Mouse (Mus musculus): ENCODE measurements around the gene Trim41. TPM values are rescaled to one million over a fixed set of nuclear protein-coding genes. Genes with fewer than 3 reads are reported as not detected.

Trim41 gene
- 3.3 and 3.7 TPM in 2 replicates for polyA plus RNA-seq (2014; fragmentation: Nextera tagmentation; extraction: Ambion mirVana)

GRCm38 (mm10) chr11:48816800-48817665 is at the start of gene Trim41:
Gene Trim41 (minus strand): TSS chr11:48817353.
- Histone ChIP-seq H3K36me3 (ENCODE audit: control insufficient read depth, insufficient read depth, low read length) (peaks cover 3% of the 10 kb centered on the region; the same call in 1 of the 2 replicates), H3K4me3 (ENCODE audit: low read depth, low read length) (peak within 1 kb of the TSS; percentile 92), H3K27ac (ENCODE audit: low read depth, low read length) (peak within 1 kb of the TSS; percentile 98), H3K9ac (ENCODE audit: low read depth, low read length) (peak within 1 kb of the TSS; percentile 93), H3K4me2 (peak within 1 kb of the TSS; percentile 81), H3K4me1 (ENCODE audit: control insufficient read depth, insufficient read depth, low read length) (peaks cover 16% of the 10 kb centered on the region), H3K9me3 (replicated peaks; ENCODE audit: control insufficient read depth, low read length) (no peaks in the 10 kb centered on the region), H3K27me3 (ENCODE audit: control insufficient read depth, insufficient read depth, low read length) (no peaks in the 10 kb centered on the region)
- peak; percentile 94 for ATAC-seq (replicated peaks; ENCODE audit: insufficient number of reproducible peaks, low FRiP score, low TSS enrichment)
- WGBS (ENCODE audit: insufficient replicate concordance) = under 1% methylated on average over 77 of the region's 77 CpGs

GRCm38 (mm10) chr11:48866481-48866880 is 49.3 kb upstream of the Trim41 start:
- no peak overlapping the region for H3K9ac ChIP-seq (ENCODE audit: low read depth, low read length)
- WGBS (ENCODE audit: insufficient replicate concordance) = 91% methylated on average over 9 of the region's 9 CpGs
- no peak overlapping the region for H3K27ac ChIP-seq (ENCODE audit: low read depth, low read length)
- H3K4me2 ChIP-seq = no peak overlapping the region
- no peaks in the 10 kb centered on the region for H3K9me3 ChIP-seq (replicated peaks; ENCODE audit: control insufficient read depth, low read length)
- no peak for ATAC-seq (replicated peaks; ENCODE audit: insufficient number of reproducible peaks, low FRiP score, low TSS enrichment)
- H3K36me3 ChIP-seq (ENCODE audit: control insufficient read depth, insufficient read depth, low read length) = 0 out of 2 replicates have a peak, but pooled peaks cover 2% of the 10 kb centered on the region
- no peak overlapping the region for H3K4me3 ChIP-seq (ENCODE audit: low read depth, low read length)
- peaks cover 11% of the 10 kb centered on the region for H3K4me1 ChIP-seq (ENCODE audit: control insufficient read depth, insufficient read depth, low read length)
- H3K27me3 ChIP-seq (ENCODE audit: control insufficient read depth, insufficient read depth, low read length) = no peaks in the 10 kb centered on the region

DNA sequence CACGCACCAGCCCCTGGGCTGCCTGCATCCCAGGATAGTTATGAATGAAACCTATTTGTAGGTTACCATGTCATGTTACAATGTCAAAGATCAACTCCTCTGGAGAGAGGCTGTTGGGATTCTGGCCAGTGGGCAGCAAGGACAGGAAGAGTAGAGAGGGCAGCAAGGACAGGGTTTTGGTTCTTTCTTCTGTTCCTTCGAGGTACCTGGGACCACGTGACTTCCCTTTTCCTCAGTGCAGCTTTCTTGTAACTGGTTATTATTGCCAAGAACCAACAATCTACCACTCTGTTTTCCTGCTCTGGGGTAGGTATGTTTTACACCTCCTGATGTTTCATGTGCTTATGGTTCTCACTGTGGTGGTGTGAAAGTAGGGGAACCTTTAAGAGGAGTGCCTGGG is 46.7 kb upstream of the Trim41 start:
- no peak overlapping the region for H3K9ac ChIP-seq (ENCODE audit: low read depth, low read length)
- 78% methylated on average over 3 of the region's 3 CpGs for WGBS (ENCODE audit: insufficient replicate concordance)
- H3K4me2 ChIP-seq = no peak overlapping the region

DNA sequence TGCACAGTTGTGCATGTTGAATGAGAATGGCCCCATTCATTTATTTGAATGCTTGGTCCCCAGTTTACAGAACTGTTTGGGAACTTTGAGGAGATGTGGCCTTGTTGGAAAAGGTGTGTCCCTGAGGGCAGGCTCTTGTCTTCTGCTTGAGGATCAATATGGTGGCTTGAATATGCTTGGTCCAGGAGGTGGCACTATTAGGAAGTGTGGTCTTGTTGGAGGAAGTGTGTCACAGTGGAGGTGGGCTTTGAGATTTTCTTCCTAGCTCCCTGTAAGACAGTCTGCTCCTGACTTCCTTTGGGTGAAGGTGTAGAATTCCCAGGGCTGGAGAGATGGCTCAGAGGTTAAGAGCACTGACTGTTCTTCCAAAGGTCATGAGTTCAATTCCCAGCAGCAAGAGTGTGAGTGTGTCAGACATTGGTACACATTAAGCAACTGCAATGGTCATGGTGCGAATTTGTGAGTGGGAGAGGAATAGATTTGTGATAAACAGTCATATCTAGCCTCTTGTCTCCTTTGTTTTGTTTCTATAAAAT is 45.7 kb upstream of the Trim41 start:
- 79% methylated on average over 1 of the region's 1 CpGs for WGBS (ENCODE audit: insufficient replicate concordance)
- no peaks in the 10 kb centered on the region for H3K27me3 ChIP-seq (ENCODE audit: control insufficient read depth, insufficient read depth, low read length)
- H3K4me3 ChIP-seq (ENCODE audit: low read depth, low read length) = no peak overlapping the region
- no peaks in the 10 kb centered on the region for H3K9me3 ChIP-seq (replicated peaks; ENCODE audit: control insufficient read depth, low read length)
- H3K4me2 ChIP-seq = no peak overlapping the region
- no peak overlapping the region for H3K9ac ChIP-seq (ENCODE audit: low read depth, low read length)
- H3K36me3 ChIP-seq (ENCODE audit: control insufficient read depth, insufficient read depth, low read length) = 0 out of 2 replicates have a peak, but pooled peaks cover 2% of the 10 kb centered on the region
- no peaks in the 10 kb centered on the region for H3K4me1 ChIP-seq (ENCODE audit: control insufficient read depth, insufficient read depth, low read length)
- no peak overlapping the region for H3K27ac ChIP-seq (ENCODE audit: low read depth, low read length)
- no peak for ATAC-seq (replicated peaks; ENCODE audit: insufficient number of reproducible peaks, low FRiP score, low TSS enrichment)

More for the DNA sequence above, 46.7 kb upstream of the Trim41 start:
- Histone ChIP-seq H3K4me3 (ENCODE audit: low read depth, low read length) (no peak overlapping the region), H3K4me1 (ENCODE audit: control insufficient read depth, insufficient read depth, low read length) (peaks cover under 1% of the 10 kb centered on the region), H3K36me3 (ENCODE audit: control insufficient read depth, insufficient read depth, low read length) (0 out of 2 replicates have a peak, but pooled peaks cover 2% of the 10 kb centered on the region), H3K27me3 (ENCODE audit: control insufficient read depth, insufficient read depth, low read length) (no peaks in the 10 kb centered on the region), H3K27ac (ENCODE audit: low read depth, low read length) (no peak overlapping the region), H3K9me3 (replicated peaks; ENCODE audit: control insufficient read depth, low read length) (no peaks in the 10 kb centered on the region)
- no peak for ATAC-seq (replicated peaks; ENCODE audit: insufficient number of reproducible peaks, low FRiP score, low TSS enrichment)

- Histone ChIP-seq H3K4me2 (peak overlapping the region; percentile 75), H3K36me3 (ENCODE audit: control insufficient read depth, insufficient read depth, low read length) (no peaks in the 10 kb centered on the region), H3K27me3 (ENCODE audit: control insufficient read depth, insufficient read depth, low read length) (no peaks in the 10 kb centered on the region), H3K27ac (ENCODE audit: low read depth, low read length) (no peak overlapping the region), H3K9me3 (replicated peaks; ENCODE audit: control insufficient read depth, low read length) (no peaks in the 10 kb centered on the region), H3K9ac (ENCODE audit: low read depth, low read length) (no peak overlapping the region), H3K4me3 (ENCODE audit: low read depth, low read length) (no peak overlapping the region), H3K4me1 (ENCODE audit: control insufficient read depth, insufficient read depth, low read length) (peaks cover 6% of the 10 kb centered on the region; the same call in 1 of the 2 replicates)
- under 1% methylated on average over 6 of the region's 6 CpGs for WGBS (ENCODE audit: insufficient replicate concordance)
- no peak for ATAC-seq (replicated peaks; ENCODE audit: insufficient number of reproducible peaks, low FRiP score, low TSS enrichment)
These were observed 41.9 kb upstream of the Trim41 start for GRCm38 (mm10) chr11:48859014-48859413.

- no peaks in the 10 kb centered on the region for H3K36me3 ChIP-seq (ENCODE audit: control insufficient read depth, insufficient read depth, low read length)
- H3K4me3 ChIP-seq (ENCODE audit: low read depth, low read length) = peak overlapping the region; percentile 72
- peaks cover 8% of the 10 kb centered on the region for H3K27me3 ChIP-seq (ENCODE audit: control insufficient read depth, insufficient read depth, low read length)
- H3K4me2 ChIP-seq = peak overlapping the region; percentile 75
- under 1% methylated on average over 31 of the region's 31 CpGs for WGBS (ENCODE audit: insufficient replicate concordance)
- H3K27ac ChIP-seq (ENCODE audit: low read depth, low read length) = no peak overlapping the region
- peaks cover 11% of the 10 kb centered on the region; the same call in 1 of the 2 replicates for H3K4me1 ChIP-seq (ENCODE audit: control insufficient read depth, insufficient read depth, low read length)
- peak; percentile 70 for ATAC-seq (replicated peaks; ENCODE audit: insufficient number of reproducible peaks, low FRiP score, low TSS enrichment)
- H3K9ac ChIP-seq (ENCODE audit: low read depth, low read length) = peak overlapping the region; percentile 67
- H3K9me3 ChIP-seq (replicated peaks; ENCODE audit: control insufficient read depth, low read length) = peaks cover 3% of the 10 kb centered on the region; the same call in 1 of the 2 replicates
These were observed 36.5 kb upstream of the Trim41 start for GRCm38 (mm10) chr11:48853474-48854180.

- no peak; the same call in 1 of the 2 replicates for ATAC-seq (replicated peaks; ENCODE audit: insufficient number of reproducible peaks, low FRiP score, low TSS enrichment)
- Histone ChIP-seq H3K4me1 (ENCODE audit: control insufficient read depth, insufficient read depth, low read length) (peaks cover 11% of the 10 kb centered on the region; the same call in 1 of the 2 replicates), H3K4me3 (ENCODE audit: low read depth, low read length) (peak overlapping the region; percentile 72), H3K9ac (ENCODE audit: low read depth, low read length) (peak overlapping the region; percentile 49; the same call in 1 of the 2 replicates), H3K9me3 (replicated peaks; ENCODE audit: control insufficient read depth, low read length) (peaks cover 3% of the 10 kb centered on the region; the same call in 1 of the 2 replicates), H3K36me3 (ENCODE audit: control insufficient read depth, insufficient read depth, low read length) (no peaks in the 10 kb centered on the region), H3K27me3 (ENCODE audit: control insufficient read depth, insufficient read depth, low read length) (peaks cover 14% of the 10 kb centered on the region), H3K4me2 (peak overlapping the region; percentile 75), H3K27ac (ENCODE audit: low read depth, low read length) (no peak overlapping the region)
- WGBS (ENCODE audit: insufficient replicate concordance) = 4% methylated on average over 23 of the region's 23 CpGs
These were observed 35.7 kb upstream of the Trim41 start for GRCm38 (mm10) chr11:48852624-48853473.

All from heart, embryonic 11.5 days (tissue).